Mouse (Mus musculus) stomach, postnatal 0 days (tissue): ENCODE measurements at regions not wholly inside any gene's neighbourhood (a gene's known extent, or its start where the extent isn't known, plus 50 kb on each side); places are given as distances from the start of the nearest gene placed in this dataset.

Experiments
- CTCF ChIP-seq: IDR thresholded peaks from 2 replicates; pipeline ENCODE4 v1.5.1; 2016; ENCODE audit warnings: antibody characterized with exemption, low read depth, mild to moderate bottlenecking, moderate library complexity
- EP300 ChIP-seq: optimal IDR thresholded peaks from 2 replicates; pipeline ENCODE3; 2016; ENCODE audit warnings: antibody characterized with exemption

DNA sequence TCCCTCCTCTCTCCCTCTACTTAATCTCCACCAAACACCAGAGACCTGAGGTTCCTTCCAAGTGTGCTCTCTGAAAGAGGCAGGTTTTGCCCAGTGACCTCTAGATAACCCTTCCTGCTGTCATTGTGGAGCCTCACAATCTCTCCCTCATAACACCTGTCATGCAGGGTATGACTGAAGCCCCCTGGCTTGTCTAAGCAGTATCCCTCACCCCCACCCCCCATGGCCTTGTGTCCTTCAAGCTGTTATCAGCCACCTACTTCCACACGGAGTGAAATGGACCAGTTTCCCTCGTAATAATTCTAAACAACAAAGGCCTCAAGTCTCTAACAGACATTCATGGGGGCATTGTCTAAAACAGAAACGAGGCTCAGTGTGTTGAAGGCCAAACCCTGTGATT, 387.6 kb upstream of the Myt1l start:
- TF ChIP-seq EP300 (no peak), CTCF (no peak)
